Mouse (Mus musculus): Measurements from ENCODE around the gene Mrpl16.

The Mrpl16 gene

DNA sequence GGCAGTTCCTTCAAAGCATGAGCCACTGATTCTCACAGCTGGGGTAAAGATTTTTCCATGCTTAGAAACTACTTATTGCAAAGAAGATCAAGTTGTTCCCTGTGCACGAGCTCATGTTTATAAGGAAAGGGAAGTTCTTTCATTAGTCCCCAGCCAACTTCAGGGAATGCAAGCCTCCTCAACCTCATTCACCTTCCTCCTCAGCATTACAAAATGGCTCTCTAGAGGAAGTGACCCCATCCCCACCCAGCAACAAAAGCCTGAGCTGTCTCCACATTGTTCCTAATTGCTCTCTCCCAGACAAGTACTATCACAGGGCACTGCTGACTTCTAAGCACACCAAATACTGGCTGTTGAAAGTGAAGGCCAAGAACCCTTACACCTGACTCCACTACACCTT is 34.2 kb downstream of the Mrpl16 start:
- peak; percentile 28 for DNase-seq (ENCODE audit: low read depth, low spot score)

DNA sequence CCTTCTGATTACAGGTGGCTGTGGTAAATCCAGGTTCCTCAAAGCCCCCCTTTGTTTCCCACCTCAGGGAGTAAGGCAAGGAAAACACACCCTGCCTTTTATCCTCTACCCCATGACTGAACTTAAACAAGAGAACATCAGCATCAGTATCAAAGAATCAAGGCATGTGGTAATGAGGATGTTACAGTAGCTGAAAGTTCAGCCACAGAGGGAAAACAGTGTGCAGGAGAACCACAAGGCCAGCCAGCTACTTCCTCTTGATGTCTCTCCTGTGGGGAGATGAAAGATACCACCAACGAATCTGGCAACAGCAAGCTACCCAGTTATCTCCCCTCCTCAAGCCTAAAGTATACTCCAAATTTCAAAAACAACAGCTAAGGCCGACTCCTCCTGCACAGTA is 37.1 kb downstream of the Mrpl16 start:
- DNase-seq (ENCODE audit: low read depth, low spot score) = peak; percentile 61

DNA sequence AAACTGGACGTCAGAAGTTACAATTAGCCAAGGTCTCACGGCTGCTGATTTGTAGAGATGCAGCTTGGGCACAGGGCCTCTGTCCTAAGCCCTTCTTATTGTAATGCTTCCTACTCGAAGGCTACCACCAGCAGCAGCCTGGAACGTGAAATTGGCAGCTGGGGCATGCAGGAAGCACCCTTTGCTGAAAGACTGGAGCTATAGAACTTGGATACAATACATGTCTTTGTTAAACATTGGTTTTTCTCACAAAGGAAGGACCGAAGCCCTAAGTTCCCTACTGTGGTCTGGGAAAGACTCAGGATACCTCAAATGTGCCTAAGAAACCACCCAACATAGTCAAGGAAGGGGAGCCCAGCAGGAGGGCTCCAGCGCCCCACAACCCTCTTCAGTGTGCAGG is 37.6 kb downstream of the Mrpl16 start:
- peak; percentile 72 for DNase-seq (ENCODE audit: low read depth, low spot score)

DNA sequence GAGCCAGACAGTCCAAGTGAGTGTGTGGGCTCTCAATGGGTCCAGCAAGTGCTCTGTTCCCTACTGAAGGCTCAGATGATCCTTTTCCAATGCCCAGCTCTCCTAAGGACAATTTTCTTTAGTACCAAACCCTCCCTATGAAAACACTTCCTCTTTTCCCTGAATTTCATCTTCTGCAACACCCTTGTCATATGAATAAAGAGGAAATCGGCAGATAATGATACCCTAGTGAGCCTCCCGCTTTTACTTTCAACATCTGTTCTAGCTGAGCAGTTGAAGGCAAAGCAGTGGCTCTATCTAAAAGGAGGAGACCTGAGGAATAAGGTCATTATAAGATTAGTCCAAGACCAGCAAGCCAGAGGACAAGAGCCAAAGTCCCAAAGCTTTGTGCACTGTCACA is 38.3 kb downstream of the Mrpl16 start:
- DNase-seq (ENCODE audit: low read depth, low spot score) = no peak

DNA sequence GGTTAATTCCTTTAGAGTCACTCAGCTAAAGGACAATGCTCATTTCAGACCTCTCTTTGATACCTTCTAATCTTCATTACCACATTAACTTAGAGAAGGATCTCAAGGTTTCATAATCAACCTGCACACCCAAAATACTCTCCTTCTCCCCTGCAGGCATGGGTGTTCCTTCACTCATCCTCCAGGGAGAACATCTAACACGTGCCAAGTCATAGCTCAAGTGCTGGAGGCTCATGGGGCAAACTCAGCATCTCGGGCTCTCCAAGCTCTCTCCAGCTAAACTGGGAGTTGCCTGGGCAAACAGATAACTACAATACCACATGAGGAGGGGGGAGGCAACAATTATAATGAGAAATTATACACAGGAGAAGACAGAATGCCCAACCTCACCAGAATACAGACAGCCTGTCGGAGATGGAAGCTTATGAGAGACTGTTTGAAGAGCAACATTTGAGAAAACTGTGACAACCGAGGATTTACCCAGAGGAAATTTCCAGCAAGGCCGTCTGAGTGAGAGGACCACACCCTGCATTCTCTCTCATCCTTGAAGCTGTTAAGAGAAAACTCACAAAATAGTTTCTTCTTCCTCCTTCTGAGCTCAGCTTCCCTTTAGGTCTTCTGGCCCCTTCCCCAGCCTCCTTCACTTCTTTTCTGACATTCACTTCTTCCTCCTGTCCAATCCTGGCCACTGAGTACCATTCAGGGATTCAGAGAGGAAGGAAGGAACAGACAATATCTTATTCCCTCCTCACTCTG is 40.0 kb downstream of the Mrpl16 start:
- DNase-seq (ENCODE audit: low read depth, low spot score) = no peak

DNA sequence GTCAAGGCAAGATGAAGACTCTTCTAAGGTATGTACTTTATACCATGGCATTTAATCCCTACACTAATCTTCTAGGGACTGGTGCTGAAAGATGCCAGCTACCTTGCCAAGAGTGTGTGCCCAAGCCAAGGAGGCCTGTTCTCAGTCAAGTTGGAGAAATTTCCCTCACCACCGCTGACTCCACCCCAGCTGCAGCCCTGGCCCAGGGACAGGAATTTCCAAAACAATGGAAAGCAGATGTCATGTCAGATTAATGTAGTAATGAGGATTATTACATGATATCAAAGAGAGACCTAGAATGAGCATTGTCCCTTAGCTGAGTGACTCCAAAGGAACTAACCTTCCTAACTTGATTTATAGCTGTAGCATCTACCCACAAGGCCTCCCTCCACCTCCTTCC is 40.7 kb downstream of the Mrpl16 start:
- DNase-seq (ENCODE audit: low read depth, low spot score) = no peak

DNA sequence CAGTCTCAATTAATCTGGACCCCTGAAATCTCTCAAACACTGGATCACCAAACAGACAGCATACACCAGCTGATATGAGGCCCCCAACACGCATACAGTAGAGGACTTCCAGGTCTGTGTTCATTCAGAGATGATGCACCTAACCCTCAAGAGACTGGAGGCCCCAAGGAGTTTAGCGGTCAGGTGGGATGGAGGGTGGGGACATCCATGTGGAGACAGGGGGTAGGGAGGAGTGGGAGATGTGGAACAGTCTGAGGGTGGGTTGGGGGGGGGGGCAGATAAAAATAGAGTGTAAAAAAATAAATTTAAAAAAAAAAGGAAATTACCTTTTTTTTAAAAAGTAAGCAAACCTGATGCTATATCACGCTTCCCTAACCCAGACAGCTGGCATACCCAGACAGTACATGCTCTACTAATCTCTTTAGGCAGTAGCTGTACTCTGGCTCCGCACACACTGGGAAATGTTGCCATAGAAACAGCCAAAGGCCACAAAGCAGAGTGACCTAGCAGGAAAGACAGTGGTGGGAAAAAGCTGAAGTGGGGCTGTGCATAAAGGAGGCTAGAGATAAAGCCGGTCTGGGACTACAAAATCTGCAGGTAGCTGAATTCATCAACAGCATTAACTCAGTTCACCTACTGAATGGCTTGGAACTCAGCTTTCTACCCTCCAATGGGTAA is 41.6 kb downstream of the Mrpl16 start:
- DNase-seq (ENCODE audit: low read depth, low spot score) = peak; percentile 78

DNA sequence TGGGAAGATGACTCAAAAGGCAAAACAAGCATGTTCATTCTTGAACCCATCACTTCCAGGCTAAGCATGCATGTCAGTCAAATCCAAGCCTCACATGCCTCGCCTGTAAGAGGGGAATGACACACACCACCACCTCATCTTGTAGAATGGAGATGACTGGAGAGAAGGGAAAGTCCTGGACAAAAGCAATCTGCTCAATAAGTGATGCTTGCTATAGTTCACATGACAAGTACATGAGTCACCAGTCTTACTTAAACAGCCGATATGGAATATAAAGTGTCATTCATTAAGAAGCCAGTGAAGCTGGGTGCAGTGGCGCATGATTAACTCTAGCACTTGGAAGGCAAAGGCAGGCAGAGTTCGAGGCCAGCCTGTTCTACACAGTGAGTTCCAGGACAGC is 42.9 kb downstream of the Mrpl16 start:
- no peak for DNase-seq (ENCODE audit: low read depth, low spot score)

DNA sequence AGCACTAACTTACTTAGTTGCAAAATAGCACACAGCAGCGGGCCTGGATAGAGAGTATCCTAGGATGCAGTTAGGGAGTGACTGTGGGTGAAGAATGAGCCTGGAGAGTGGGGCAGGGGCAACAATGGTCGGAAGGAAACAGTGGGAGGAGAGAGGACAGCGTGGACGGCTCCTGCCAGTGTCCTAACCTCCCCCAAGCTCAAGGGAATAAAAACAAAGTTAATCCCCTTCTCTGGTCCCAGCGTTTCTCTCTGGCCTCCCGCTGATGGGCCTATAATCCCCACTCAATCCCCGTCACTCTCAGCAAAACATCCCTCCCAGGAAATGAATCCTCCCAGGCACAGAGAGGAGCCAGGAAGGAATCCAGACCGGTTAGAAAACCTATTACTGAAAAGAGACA is 43.5 kb downstream of the Mrpl16 start:
- peak; percentile 71 for DNase-seq (ENCODE audit: low read depth, low spot score)

DNA sequence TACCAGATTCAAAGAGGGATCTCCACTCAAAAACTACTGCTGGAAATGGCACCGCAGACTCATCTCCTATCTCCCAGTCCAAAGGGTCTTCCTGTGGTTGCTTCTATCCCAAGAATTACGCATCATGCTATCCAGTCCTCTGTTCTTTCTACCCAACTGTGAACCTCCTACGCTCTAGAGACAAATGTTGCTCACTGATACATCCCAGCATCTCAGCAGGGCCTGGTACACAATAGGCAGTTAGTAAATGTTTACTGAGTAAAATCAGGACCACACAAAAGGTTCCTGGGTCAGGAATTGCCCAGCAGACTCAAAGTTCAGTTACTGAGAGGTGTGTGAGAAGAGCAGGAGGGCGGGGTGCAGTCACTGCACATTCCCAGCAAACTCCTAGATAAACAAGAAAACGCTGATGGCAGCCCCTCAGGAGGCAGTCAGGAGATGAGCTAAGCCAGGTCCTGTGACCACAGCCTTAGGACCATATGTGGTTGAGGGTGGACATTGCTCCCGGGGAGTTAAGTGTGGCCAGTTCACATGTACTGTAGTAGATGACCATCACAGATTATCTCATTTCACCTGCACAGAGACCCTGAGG is 44.6 kb downstream of the Mrpl16 start:
- no peak for DNase-seq (ENCODE audit: low read depth, low spot score)

DNA sequence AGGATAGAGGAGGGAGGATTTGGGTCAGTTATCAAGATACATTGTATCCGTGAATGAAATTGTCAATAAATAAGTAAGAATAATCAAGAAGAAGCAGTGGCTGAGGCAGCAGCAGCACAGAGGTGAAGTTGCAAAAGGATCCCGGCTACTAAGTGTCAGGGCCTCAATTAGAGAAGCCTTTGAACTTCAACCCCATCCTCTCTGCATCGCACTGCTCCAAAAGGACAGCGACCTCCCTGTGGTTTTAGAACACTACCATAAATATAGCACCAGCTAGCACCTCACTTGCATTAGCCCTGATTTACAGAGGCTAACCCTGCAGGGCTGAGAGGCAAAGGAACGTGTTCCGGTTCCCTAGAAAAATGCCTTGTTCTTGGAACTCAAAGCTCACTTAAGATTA is 46.5 kb downstream of the Mrpl16 start:
- DNase-seq (ENCODE audit: low read depth, low spot score) = no peak

DNA sequence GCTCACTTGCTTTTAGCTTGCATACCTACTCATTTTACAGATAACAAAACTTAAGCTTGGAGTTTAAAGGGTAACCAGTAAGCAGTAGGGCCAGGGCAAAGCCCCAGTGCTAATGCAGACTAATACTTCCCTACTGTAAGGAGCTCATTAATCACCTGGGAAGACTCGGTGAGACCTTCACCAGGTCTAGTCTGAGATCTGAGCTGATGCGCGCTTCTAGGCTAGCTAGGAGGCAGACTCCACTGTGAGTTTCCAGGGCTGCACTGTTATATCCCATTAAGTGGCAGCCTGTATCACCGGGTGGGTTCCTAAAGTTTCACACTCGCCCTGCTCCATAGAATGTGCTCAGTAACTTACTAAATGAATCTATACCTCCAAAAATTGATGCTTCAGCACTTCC is 47.4 kb downstream of the Mrpl16 start:
- no peak for DNase-seq (ENCODE audit: low read depth, low spot score)

DNA sequence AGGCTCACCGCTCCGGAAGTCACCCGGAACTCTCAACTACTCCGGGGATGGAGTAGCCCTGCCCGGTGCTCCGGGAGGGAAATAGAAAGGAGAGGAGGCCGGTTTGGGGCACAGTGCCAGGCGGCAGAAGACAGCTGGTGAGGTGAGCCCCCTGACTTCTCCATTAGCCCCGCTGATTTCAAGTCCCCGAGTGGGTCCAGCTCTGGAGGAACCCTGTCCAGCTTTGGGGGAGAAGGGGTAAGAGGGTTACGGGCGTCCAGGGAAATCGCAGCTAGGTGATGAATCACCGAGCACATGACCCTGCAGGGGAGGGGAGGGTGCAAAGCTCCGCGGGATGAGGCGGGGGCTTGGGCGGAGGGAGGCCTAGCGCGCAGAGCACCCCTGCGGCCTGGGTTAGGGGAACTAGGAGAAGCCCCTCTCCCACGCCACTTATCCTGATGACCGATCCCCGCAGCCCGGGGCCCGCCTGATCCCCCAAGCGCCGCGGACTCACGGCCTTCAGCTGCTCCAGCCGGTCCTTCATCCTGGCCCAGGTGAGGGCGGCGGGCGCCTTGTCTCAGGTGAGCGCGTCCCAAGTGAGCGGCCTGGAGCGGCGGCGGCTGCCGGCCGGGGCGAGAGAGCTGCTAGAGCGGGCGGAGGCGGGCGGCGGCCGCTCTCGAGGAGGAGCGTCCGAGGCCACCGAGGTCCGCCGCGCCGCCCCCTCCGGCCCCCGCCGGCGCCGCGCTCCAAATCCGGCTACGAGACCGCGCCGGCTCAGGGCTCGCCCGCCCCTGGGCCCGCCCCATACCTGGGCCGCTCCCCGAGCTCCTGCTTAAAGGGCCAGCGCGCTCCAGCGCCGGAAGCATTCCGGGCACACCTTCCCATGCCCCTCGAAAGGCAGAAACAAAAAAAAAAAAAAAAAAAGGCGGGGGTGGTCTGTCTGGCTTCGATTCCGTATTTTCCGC is 48.3 kb downstream of the Mrpl16 start:
- DNase-seq (ENCODE audit: low read depth, low spot score) = peak; percentile 55

DNA sequence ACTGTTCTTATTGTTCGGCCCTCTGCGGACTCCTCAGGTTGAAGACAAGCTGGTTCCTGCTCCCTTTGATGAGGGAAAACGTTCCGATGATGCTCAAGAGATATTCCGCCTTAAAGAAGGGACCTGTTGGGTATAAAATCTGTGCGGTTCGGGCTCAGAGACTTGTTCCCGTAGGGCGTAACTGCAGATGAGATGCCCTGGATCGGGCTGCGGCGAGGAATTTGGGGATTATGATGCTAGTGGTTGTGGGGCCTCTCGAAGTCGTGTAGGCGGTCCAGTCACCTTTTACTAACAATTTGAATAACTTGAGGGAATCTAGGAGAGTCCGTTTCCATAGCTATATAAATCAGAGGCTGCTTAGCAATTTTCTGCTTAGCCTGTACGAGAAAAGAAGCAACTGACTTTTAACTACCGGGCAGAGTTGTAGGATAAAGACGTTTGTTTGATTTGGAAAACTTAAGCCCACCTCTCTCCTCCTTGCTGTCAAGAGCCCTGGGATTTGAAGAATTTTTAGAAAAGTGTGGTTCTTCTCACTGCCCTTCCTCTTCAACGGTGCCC is 49.0 kb downstream of the Mrpl16 start, which contains the start of gene Stx3:
Gene Stx3 (minus strand): TSS at position 261 of the 558 bp plus-strand sequence.
- DNase-seq (ENCODE audit: low read depth, low spot score) = no peak

DNA sequence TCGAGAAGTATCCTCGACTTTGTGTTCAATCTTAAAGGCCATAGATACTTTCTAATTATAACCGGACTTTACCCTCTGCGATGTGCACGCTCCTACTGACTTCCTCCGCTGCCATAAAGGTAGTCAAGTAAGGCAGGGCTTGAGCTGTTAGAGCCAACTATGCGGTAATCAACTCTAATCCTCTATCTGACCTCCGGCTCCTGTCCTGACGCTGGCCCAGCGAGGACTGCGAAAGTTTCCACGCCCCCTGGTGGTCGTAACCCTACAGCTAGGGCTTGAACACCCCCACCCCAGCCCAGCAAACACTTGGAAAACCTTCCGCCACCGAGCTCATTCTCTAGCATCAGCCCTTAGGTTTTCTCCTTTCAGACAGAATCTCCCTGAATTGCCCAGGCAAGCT is 49.6 kb downstream of the Mrpl16 start:
- DNase-seq (ENCODE audit: low read depth, low spot score) = peak; percentile 87

DNA sequence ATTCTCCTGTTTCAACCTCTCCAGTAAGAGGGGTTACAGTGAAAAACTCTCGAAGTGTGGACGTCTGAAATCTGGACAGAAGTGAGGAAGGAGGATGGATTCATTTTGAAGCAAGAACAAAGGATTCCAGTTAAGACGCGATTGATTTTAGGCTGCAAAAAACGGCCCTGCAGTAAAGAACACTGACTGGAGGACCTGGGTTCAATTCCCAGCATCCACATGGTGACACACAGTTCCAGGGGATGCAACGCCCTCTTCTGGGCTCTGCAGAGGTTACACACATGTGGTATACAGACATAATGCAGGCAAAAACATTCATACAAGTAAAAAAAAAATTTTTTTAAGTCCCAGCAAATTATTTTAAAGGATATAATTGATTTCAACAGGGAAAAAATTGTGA is 50.0 kb downstream of the Mrpl16 start:
- DNase-seq (ENCODE audit: low read depth, low spot score) = peak; percentile 58

DNA sequence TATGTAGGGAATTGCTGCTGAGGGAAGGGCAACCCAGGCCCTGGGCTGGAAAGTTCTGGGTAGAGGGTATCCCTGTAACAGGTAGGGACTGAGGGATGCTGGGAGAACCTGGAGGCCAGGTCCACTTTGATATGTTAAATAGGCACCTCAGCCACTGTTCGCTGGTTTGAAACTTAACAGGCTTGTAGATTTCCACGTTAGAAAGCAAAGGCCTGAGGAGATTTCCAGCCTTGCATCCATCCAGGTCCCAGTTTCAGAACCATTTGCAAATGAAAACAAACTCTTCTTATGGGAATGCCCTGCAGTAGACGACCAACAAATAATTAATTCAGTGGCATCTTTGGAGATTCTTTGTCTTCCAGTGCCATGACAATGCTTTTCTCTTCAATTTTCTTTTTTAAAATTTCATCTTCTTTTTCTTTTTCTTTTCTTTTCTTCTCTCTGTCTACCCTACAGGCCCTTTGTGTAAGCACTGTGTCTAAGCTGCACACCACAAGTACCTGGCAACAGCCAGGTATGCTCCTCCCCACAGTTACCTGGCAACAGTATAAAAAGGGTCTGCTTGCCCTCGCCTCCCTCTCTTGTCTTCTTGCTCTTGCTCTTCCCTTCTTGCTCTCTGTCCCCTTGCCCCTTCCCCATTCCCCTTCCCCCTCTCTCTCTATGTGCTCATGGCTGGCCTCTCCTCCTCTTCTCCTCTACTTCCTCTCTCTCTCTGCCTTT is 53.3 kb downstream of the Mrpl16 start:
- peak; percentile 48 for DNase-seq (ENCODE audit: low read depth, low spot score)

All from R1 (cell line).